Mouse (Mus musculus) kidney, embryonic 15.5 days (tissue): ENCODE results near the gene Folr2. TPM values are rescaled to one million over a fixed set of nuclear protein-coding genes. Genes with fewer than 3 reads are reported as not detected.

Experiments used
- ATAC-seq: fragments of 200-750 bp; cut with Nextera tagmentation; replicated peaks from 2 replicates; pipeline ENCODE4 v1.8.0; 2017; ENCODE audit warnings: moderate TSS enrichment; ENCODE audit not compliant: low FRiP score
- H3K27ac ChIP-seq: fragments of 300-500 bp; sonication (generic); 2 replicates; pipeline ENCODE4 v1.5.1; 2015; ENCODE audit warnings: mild to moderate bottlenecking, inconsistent platforms
- H3K27me3 ChIP-seq: fragments of 300-500 bp; sonication (generic); 2 replicates; pipeline ENCODE4 v1.6.1; 2015; ENCODE audit warnings: inconsistent platforms
- H3K36me3 ChIP-seq: fragments of 300-500 bp; sonication (generic); 2 replicates; pipeline ENCODE4 v1.6.1; 2015; ENCODE audit warnings: inconsistent platforms
- H3K4me1 ChIP-seq: fragments of 300-500 bp; sonication (generic); 2 replicates; pipeline ENCODE4 v1.6.1; 2015; ENCODE audit warnings: inconsistent platforms
- H3K4me2 ChIP-seq: fragments of 300-500 bp; sonication (generic); 2 replicates; pipeline ENCODE4 v1.6.1; 2015; ENCODE audit warnings: moderate library complexity, mild to moderate bottlenecking, inconsistent platforms
- H3K4me3 ChIP-seq: fragments of 300-500 bp; sonication (generic); replicated peaks from 2 replicates; pipeline ENCODE4 v1.5.1; 2015; ENCODE audit warnings: mild to moderate bottlenecking, inconsistent platforms
- H3K9ac ChIP-seq: fragments of 300-500 bp; sonication (generic); 2 replicates; pipeline ENCODE4 v1.6.1; 2015; ENCODE audit warnings: mild to moderate bottlenecking, inconsistent platforms
- H3K9me3 ChIP-seq: fragments of 300-500 bp; sonication (generic); replicated peaks from 2 replicates; pipeline ENCODE4 v1.6.1; 2016; ENCODE audit warnings: inconsistent platforms
- WGBS: fragments of 180-500 bp; shearing (Covaris S2); methylation state at CpG from one replicate; pipeline ENCODE4 v1.1.7; 2015; ENCODE audit warnings: mixed read lengths; 5-methylcytosine and 5-hydroxymethylcytosine counted together
- polyA plus RNA-seq: library from polyadenylated mRNA; unstranded; fragments of >200 nt; fragmentation: Nextera tagmentation; extraction: Ambion mirVana; gene quantifications from 2 replicates; pipeline ENCODE4 v1.2.1, GENCODE M21; 2015

The Folr2 gene
- polyA plus RNA-seq: 1.8 and 2.3 TPM in 2 replicates

DNA sequence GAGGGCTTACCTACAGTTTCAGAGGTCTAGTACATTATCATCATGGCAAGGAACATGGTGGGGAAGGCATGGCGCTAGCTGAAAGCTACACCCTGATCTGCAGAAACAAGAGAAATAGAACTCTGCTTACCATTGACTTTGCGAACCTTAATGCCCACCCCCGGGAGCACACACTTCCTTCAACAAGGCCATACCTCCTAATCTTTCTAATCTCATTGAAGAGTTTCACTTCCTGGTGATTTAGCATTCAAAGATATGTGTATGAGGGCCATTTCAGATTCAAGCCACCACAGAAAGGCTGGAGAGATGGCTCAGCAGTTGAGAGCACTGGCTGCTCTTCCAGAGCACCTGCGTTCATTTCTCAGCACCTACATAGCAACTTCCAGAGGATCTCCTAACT lies at the start of gene Folr2:
Gene Folr2, minus strand, starts transcription at position 101 of the 400 bp plus-strand sequence.
- no peaks in the 10 kb centered on the region for H3K36me3 ChIP-seq
- no peaks in the 10 kb centered on the region for H3K9me3 ChIP-seq
- no peaks in the 10 kb centered on the region for H3K4me1 ChIP-seq
- no peaks in the 10 kb centered on the region for H3K27me3 ChIP-seq
- no peak within 1 kb of the TSS for H3K4me3 ChIP-seq
- H3K9ac ChIP-seq: no peak within 1 kb of the TSS
- ATAC-seq: no peak
- no peak within 1 kb of the TSS for H3K27ac ChIP-seq
- no peak within 1 kb of the TSS for H3K4me2 ChIP-seq
- 86% methylated on average over 4 of the region's 4 CpGs for WGBS

DNA sequence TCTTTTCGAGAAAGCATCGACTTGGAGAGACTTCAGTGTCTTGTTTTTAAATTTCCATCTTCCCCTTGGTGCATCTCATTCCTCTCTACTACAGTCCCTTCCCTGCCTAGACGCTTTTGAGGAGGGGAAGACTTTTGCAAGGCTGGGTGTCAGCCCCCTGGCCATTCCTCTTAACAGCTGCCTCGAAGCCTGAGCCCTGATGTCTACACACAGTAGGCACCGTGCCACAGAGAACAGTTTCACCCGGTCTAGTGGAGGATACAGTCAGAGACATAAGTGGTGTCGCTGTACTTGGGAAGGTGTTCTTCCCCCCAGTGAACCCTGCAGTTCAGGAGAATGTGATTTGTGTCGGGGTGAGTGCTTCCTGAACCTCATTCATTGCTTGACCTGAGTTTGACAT lies 49.7 kb upstream of the Folr2 start:
- Histone ChIP-seq H3K27me3 (no peaks in the 10 kb centered on the region), H3K4me1 (peaks cover 24% of the 10 kb centered on the region), H3K9ac (peak overlapping the region; percentile 76), H3K4me2 (peak overlapping the region; percentile 71), H3K9me3 (no peaks in the 10 kb centered on the region), H3K36me3 (peaks cover 34% of the 10 kb centered on the region), H3K4me3 (peak overlapping the region; percentile 78), H3K27ac (peak overlapping the region; percentile 95; the same call in 1 of the 2 replicates)
- ATAC-seq: no peak
- WGBS: 58% methylated on average over 8 of the region's 8 CpGs

DNA sequence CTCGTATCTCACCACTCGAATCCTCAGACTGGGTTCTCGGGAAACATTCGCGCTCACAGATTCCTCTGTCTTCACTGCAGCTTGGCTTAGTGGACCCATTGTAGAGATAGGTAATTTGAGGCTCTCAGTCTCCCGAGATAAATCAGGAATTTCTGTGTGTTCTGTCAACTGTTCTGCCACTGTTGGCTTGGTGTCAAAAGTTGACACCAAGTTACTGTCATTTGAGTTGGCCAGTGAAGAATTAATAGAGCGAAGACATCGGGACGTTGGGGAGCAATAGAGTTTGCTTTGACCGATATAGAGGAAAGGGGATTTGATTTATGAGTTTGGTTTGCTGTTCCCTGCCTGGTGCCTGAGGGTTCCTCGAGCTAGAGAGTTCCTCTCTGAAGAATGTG lies 49.3 kb upstream of the Folr2 start, which contains the start of gene Tomt:
Gene Tomt, minus strand, starts transcription at position 73 of the 395 bp plus-strand sequence.
- peak within 1 kb of the TSS; percentile 78 for H3K4me3 ChIP-seq
- H3K4me2 ChIP-seq: peak within 1 kb of the TSS; percentile 71
- 6% methylated on average over 11 of the region's 11 CpGs for WGBS

DNA sequence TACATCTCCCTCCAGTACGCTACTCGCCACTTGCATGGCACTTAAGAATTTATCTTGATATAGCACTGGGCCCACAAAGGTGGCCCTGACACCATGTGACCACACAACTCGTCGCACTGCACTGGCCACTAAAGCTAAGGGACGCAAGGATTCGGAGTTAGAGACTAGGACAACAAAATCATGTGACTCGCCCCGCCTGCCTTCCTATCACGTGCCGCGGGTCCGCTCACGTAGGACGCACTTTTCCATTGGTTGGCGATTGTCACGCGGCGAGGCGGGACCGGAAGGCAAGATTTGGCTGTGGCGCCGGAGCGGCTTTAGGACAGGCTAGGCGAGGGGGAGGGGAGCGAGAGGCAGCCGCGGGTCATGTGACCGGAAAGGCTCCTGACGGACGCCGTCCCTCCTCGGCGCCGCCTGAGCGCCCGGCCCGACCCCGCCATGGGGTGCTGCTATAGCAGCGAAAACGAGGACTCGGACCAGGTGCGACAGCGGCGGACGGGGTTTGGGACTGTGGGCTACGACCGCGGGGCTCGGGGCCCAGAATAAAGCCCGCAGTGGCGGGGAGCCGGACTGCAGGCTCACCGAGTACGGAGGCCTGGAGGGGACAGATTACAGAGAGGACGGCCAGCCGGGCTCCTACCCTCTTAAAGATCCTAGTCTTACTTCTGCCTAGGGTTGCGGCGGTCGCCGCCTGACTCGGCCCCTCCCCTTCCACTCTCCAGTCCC lies 48.7 kb upstream of the Folr2 start, which contains the start of gene Lamtor1:
Gene Lamtor1, plus strand, starts transcription at position 344 of the 726 bp plus-strand sequence.
- Histone ChIP-seq H3K36me3 (peaks cover 27% of the 10 kb centered on the region), H3K27ac (peak within 1 kb of the TSS; percentile 95), H3K4me1 (peaks cover 24% of the 10 kb centered on the region), H3K9ac (peak within 1 kb of the TSS; percentile 76), H3K9me3 (no peaks in the 10 kb centered on the region), H3K27me3 (no peaks in the 10 kb centered on the region), H3K4me3 (peak within 1 kb of the TSS; percentile 78), H3K4me2 (peak within 1 kb of the TSS; percentile 71)
- peak; percentile 98 for ATAC-seq
- WGBS: under 1% methylated on average over 58 of the region's 61 CpGs

More for the DNA sequence above, 49.3 kb upstream of the Folr2 start, which contains the start of gene Tomt:
- Histone ChIP-seq H3K27ac (peak within 1 kb of the TSS; percentile 95), H3K9ac (peak within 1 kb of the TSS; percentile 76), H3K4me1 (peaks cover 24% of the 10 kb centered on the region), H3K9me3 (no peaks in the 10 kb centered on the region), H3K36me3 (peaks cover 30% of the 10 kb centered on the region), H3K27me3 (no peaks in the 10 kb centered on the region)
- ATAC-seq: no peak

DNA sequence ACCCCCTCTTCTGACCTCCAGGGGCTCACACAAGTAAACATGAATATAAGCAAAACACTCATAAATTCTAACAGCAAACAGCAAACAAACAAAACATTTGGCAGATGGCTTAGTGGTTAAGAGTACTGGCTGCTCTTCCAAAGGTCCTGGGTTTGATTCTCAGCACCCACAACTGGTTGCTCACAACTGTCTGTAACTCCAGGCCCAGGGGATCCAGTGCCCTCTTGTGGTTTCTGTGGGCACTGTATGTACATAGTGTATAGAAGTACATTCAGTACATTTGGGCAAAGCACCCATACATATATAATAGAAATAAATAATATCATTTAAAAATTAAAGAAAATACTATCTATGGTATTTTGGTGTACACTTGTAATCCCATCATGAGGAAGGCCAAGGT lies 45.9 kb upstream of the Folr2 start:
- Histone ChIP-seq H3K36me3 (peaks cover 18% of the 10 kb centered on the region), H3K4me3 (no peak overlapping the region), H3K4me1 (peaks cover 17% of the 10 kb centered on the region), H3K9ac (no peak overlapping the region), H3K9me3 (no peaks in the 10 kb centered on the region), H3K27me3 (no peaks in the 10 kb centered on the region), H3K27ac (no peak overlapping the region), H3K4me2 (no peak overlapping the region)
- ATAC-seq: no peak

DNA sequence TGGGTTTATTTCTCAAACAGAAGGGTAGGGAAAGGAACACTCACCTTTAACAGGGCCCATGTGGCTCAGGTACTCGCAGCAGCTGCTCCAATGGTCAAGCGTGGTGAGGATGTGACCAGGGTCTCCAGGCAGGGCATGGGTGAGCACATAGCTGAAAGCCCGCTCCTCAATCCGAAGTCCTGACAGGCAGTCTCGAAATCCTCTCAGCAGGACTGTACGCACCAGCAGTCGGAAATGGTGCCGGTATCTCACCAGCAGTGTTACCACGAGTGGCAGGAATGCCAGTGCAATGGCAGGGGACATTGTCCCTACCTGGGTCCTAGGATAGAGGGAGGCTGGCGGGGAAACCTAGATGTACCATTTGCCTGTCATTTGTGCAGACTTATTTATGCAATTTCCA lies 45.0 kb upstream of the Folr2 start:
- Histone ChIP-seq H3K9me3 (no peaks in the 10 kb centered on the region), H3K27ac (no peak overlapping the region)
- ATAC-seq: no peak

DNA sequence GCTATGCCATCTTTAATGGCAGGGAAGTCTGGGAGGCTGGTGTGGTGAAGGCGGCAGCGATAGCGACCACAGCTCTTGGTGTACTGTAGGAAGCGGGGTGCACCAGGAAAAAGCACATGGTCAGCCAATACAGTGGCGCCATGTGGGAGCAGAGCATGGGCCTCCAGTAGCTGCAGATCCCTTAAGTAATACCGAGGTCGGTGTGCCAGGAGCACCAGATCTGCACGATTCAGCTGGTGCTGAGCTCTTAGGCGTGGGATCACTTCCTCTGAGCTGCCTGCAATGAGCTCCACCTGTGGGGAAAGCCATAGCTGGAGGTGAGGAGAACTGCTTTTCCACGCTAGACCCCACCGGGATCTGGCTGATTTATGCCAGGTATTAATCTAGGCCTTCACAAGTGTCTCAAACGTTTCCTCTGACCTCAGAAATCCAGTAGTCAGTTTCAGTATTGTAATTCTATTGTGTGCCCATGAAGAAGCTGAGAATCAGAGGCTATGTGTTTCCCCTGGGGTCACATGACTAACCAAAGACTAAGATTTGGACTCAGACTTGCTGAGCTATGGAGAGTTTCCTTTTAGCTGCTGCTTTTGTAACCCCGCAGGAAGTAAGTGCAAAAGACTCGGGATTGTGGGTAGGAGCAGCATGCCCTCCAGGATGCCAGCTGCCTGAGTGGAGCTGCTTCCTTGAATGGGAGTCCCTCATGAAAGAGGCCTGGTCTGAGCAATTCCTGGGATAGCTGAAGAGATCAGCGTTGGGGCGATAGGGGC lies 43.5 kb upstream of the Folr2 start:
- H3K9ac ChIP-seq: no peak overlapping the region
- H3K27ac ChIP-seq: no peak overlapping the region

More for the DNA sequence above, 45.0 kb upstream of the Folr2 start:
- Histone ChIP-seq H3K9ac (no peak overlapping the region), H3K36me3 (peaks cover 18% of the 10 kb centered on the region), H3K4me3 (no peak overlapping the region), H3K27me3 (no peaks in the 10 kb centered on the region), H3K4me1 (peaks cover 15% of the 10 kb centered on the region), H3K4me2 (no peak overlapping the region)
- WGBS: 94% methylated on average over 10 of the region's 10 CpGs

DNA sequence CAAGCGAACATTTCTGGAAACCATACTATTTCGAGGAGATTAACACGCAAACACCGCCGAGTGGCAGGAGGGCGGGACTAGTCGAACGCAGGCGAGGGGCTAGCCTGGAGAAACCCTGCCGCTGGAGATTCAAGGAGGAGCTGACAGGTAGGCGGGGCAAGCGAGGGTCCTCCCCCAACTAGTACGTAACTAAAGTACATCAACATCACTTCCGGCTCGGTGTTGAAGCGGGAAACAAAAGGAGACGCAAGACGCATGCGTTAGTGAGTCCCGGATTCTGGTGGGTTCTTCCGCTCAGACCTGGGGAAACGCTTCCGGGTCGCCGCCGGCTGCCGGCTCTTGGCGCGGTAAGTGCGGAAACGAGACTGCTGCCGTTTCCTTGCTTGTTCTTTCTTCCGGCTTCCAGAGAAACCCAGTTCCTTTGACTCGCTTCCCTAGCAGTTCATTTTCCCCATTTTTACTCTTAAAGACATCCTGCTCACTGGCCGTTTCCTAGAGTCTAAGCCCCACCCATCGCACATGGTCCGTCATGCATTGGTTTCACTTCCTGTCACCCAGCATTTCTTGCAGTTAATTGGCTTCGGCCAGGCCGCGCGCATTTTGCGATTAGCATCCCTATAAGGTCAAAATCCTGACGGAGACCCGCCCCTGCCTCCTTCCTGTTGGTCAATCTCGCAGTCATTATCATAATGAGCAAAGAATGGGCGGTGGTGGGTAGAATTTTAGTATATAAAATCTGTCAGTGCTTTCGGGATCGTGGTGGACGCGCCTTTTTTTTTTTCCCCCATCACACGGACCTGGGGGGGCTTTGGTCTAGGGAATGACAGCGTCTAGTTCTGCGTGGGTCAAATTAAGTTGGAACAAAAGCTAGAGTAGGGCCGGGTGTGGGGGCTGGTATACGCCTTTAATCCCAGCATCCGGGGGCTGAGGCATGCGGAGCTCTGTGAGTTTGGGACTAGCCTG lies 39.4 kb upstream of the Folr2 start:
- Histone ChIP-seq H3K9me3 (no peaks in the 10 kb centered on the region), H3K27me3 (no peaks in the 10 kb centered on the region), H3K4me1 (0 out of 2 replicates have a peak, but pooled peaks cover 7% of the 10 kb centered on the region), H3K4me3 (peak overlapping the region; percentile 58), H3K9ac (peak overlapping the region; percentile 44), H3K36me3 (0 out of 2 replicates have a peak, but pooled peaks cover 6% of the 10 kb centered on the region), H3K4me2 (peak overlapping the region; percentile 57), H3K27ac (peak overlapping the region; percentile 90)
- under 1% methylated on average over 57 of the region's 57 CpGs for WGBS
- peak; percentile 99 for ATAC-seq

More for the DNA sequence above, 43.5 kb upstream of the Folr2 start:
- Histone ChIP-seq H3K27me3 (no peaks in the 10 kb centered on the region), H3K4me3 (no peak overlapping the region), H3K4me2 (no peak overlapping the region), H3K36me3 (peaks cover 18% of the 10 kb centered on the region), H3K9me3 (no peaks in the 10 kb centered on the region), H3K4me1 (peaks cover 10% of the 10 kb centered on the region; the same call in 1 of the 2 replicates)
- WGBS: 91% methylated on average over 16 of the region's 16 CpGs
- ATAC-seq: no peak

DNA sequence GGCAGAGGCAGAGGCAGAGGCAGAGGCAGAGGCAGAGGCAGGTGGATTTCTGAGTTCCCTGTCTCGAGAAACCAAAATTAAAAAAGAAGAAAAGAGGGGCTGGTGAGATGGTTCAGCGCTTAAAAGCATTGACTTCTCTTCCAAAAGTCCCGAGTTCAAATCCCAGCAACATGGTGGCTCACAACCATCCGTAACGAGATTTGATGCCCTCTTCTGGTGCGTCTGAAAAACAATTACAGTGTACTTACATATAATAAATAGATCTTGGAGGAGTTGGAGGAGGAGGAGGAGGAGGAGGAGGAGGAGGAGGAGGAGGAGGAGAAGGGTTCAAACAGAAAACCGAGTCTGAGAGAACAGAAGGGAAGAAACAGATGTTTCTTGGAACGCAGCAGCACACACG lies 38.7 kb upstream of the Folr2 start:
- Histone ChIP-seq H3K36me3 (0 out of 2 replicates have a peak, but pooled peaks cover 3% of the 10 kb centered on the region), H3K27ac (peak overlapping the region; percentile 90), H3K9me3 (no peaks in the 10 kb centered on the region), H3K27me3 (no peaks in the 10 kb centered on the region), H3K9ac (peak overlapping the region; percentile 38; the same call in 1 of the 2 replicates), H3K4me1 (0 out of 2 replicates have a peak, but pooled peaks cover 7% of the 10 kb centered on the region), H3K4me2 (peak overlapping the region; percentile 57), H3K4me3 (peak overlapping the region; percentile 58)
- no peak; the same call in 1 of the 2 replicates for ATAC-seq
- 32% methylated on average over 9 of the region's 9 CpGs for WGBS

DNA sequence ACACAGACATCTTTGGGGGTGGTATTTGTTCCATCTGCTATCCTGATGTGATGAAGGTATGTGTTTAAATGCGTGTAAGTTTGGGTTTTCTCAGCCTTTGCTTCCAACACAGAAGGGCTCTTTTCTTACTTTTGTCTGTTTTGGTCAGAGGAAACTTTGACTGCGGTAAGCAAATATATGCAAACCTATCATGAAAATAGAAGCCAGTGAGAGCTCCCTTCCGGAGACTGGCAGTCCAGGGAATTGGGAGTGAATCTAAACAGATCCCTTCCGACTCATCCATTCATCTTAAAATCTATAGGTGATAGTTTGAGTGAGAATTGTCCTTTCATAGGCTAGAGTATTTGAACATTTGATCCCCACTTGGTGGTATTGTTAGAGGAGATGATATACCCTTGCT lies 31.5 kb upstream of the Folr2 start:
- Histone ChIP-seq H3K36me3 (no peaks in the 10 kb centered on the region), H3K9ac (no peak overlapping the region), H3K4me1 (no peaks in the 10 kb centered on the region), H3K4me3 (no peak overlapping the region), H3K4me2 (no peak overlapping the region), H3K9me3 (no peaks in the 10 kb centered on the region), H3K27ac (no peak overlapping the region), H3K27me3 (no peaks in the 10 kb centered on the region)
- 80% methylated on average over 4 of the region's 4 CpGs for WGBS
- ATAC-seq: no peak

DNA sequence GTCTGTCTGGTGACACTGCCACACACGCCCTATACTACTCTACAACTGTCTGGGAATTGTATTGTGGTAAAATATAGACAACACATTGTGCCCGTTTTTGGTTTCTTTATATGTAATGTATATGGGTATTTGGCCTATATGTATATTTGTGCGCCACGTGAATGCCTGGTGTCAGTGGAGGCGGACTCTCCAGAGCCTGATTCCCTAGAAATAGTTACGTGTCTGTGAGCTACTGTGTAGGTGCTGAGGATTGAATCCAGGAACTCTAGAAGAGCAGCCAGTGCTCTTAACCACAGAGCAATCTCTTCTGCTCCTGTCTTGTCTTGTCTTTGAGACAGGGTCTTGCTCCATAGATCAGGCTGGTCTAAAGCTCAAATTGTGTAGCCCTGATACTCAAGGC lies 29.3 kb upstream of the Folr2 start:
- no peaks in the 10 kb centered on the region for H3K27me3 ChIP-seq
- no peaks in the 10 kb centered on the region for H3K36me3 ChIP-seq
- no peak overlapping the region for H3K4me2 ChIP-seq
- no peaks in the 10 kb centered on the region for H3K9me3 ChIP-seq
- H3K9ac ChIP-seq: no peak overlapping the region
- H3K4me3 ChIP-seq: no peak overlapping the region
- no peak overlapping the region for H3K27ac ChIP-seq
- ATAC-seq: no peak
- 87% methylated on average over 6 of the region's 6 CpGs for WGBS
- peaks cover 5% of the 10 kb centered on the region; the same call in 1 of the 2 replicates for H3K4me1 ChIP-seq
